Mouse (Mus musculus) kidney, adult 2 months (tissue): ENCODE results near the gene Tedc2.

Source experiments
- CTCF ChIP-seq: fragments of 200-500 bp; conservative IDR thresholded peaks from 2 replicates; pipeline ENCODE4 v1.5.1; 2011; ENCODE audit warnings: low read depth, mild to moderate bottlenecking, control low read depth, low read length, moderate library complexity, mixed read lengths; ENCODE audit not compliant: insufficient read depth, insufficient read length
- POLR2A ChIP-seq: fragments of 200-500 bp; IDR thresholded peaks from one replicate; pipeline ENCODE4 v1.6.1; 2011; ENCODE audit warnings: low read depth, low read length, control low read depth

DNA sequence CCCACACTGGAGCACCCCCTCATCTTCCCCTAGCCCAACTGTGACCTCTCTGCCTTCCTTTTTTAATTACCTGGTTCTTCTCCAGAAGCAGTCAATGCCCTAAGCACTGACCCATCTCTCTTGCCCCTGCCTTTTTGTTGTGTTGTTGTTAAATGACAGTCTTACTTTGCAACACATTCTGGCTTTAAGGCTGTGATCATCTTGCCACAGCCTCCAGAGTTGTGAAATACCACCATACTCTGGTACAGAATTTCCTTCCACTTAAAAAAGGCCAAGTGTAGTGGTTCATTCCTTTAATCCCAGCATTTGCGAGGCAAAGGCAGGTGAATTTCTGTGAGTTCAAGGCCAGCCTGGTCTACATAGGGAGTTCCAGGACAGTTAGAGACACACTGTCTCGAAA lies 29.7 kb downstream of the Tedc2 start:
- TF ChIP-seq POLR2A (no peak), CTCF (no peak)
